Mouse (Mus musculus): ENCODE measurements around the gene Sh2d1b1. TPM values are rescaled to one million over a fixed set of nuclear protein-coding genes. Genes with fewer than 3 reads are reported as not detected.

Gene Sh2d1b1
- 16.4 and 20.1 TPM in 2 replicates for total RNA-seq (2015)
- total RNA-seq (2017): 12.1 and 13.4 TPM in 2 replicates

DNA sequence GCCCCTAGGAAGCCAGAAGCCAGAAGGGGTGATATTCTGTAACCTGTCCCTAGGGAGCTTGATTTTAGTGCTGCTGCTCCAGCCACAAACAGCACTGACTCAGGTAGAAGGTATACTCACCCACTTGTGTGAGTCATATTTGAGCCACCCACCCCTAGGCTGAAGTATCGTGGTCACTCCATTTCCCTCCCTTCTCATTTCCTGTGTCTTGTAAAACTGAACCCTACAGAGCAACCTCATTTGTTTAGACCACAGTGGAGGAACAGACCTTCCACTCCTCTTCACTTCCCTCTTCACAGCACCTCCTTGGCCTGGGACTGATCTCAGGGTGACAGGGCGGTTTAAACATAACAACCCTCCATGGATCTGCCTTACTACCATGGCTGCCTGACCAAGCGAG lies at the start of gene Sh2d1b1:
Gene Sh2d1b1 (plus strand): TSS at position 305 of the 400 bp plus-strand sequence.
- peak; percentile 88 for ATAC-seq (ENCODE audit: poor library complexity, severe bottlenecking)

- peak; percentile 80 for ATAC-seq (ENCODE audit: poor library complexity, severe bottlenecking)
Observed at GRCm38 (mm10) chr1:170232688-170233087, 44.4 kb upstream of the Sh2d1b1 start, which contains the start of gene Sh2d1b2. Gene Sh2d1b2 (plus strand): TSS chr1:170232749.

DNA sequence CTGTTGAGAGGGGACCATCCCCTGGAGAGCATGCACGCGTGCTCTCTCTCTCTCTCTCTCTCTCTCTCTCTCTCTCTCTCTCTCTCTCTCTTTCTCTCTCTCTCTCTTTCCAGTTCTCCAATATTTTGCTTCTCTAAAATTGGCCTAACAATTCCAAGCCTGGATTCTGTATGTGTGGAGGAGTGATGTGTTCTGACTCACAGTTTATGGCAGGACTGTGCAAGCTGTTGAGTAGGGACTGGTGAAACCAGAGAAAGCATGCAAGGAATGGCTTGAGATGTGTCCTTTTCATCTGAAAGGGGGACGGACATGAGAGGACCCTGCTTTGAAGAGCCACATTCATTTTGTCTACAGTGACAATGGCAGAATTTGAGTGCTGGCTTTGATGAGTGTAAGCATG lies 32.1 kb upstream of the Sh2d1b1 start:
- no peak for ATAC-seq (ENCODE audit: poor library complexity, severe bottlenecking)

DNA sequence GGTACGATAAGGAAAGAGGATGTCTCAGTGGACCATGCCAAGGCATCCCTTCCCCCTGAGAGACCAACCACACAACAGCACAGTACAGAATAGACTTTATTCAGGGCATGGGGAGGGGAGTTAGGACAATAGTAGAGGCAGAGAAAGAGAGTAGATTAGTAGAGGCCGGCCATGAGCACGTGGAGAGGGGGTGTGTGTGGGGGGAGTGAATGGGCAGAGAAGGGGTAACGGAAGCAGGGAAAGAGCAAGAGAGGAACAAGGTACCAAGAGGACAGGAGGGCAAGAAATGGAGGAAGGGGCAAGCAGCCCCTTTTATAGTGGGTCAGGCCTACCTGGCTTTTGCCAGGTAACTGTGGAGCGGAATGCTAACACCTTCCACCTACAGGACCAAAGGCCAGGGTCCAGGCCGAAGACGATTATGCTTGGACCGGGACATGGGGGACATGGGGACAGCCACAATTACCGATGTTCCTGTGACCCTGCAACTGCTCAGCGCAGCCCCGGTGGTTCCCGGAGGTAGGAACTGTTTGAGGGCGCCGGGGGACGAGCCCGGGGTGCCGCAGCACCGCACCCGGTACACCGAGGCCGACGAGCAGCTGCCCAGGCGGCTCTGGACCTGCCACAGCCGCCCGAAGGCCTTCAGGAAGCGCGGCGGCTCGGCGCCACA lies 22.1 kb upstream of the Sh2d1b1 start:
- ATAC-seq (ENCODE audit: poor library complexity, severe bottlenecking): no peak

- peak; percentile 100 for ATAC-seq (ENCODE audit: poor library complexity, severe bottlenecking)
Observed at GRCm38 (mm10) chr1:170255560-170255910, 21.6 kb upstream of the Sh2d1b1 start.

DNA sequence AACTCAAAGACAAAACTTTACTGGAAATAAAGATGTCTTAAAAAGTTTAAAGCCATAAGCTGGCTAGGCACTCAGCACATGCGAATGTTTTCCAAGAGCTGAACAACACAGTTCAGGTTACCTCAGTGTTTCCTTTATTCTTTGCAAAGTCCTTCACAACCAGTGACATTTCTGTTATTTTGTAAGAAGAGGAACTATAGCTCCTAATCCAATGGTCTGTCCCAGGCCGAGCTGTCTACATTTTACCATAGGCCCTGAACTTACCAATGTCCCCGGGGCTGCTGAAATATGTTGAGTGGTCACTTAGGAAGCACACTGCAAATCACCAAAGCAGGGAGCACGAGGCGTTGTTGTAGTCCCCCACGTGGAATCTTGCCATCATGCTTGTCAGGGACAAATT lies 6.8 kb upstream of the Sh2d1b1 start:
- peak; percentile 64 for ATAC-seq (ENCODE audit: poor library complexity, severe bottlenecking)

DNA sequence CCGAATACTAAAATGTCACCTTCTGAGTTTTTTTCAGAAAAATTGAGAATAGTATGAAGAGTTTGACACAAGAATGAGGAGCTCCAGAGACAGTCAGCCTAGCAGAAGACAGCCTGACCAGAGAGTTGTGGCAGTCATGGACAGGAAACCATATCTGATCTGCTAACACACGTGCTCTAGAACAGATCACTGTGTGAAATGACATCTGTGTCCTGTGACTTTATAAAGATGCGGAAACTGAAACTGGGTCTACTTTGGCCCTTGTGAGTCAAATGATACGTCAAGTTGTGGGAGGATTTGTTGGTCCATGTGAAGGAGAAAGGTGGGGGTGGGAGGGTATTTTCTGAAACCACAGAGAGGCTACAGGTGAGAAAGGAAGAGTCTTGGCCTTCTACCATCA lies 6.4 kb upstream of the Sh2d1b1 start:
- ATAC-seq (ENCODE audit: poor library complexity, severe bottlenecking): peak; percentile 60; the same call in 1 of the 2 replicates

DNA sequence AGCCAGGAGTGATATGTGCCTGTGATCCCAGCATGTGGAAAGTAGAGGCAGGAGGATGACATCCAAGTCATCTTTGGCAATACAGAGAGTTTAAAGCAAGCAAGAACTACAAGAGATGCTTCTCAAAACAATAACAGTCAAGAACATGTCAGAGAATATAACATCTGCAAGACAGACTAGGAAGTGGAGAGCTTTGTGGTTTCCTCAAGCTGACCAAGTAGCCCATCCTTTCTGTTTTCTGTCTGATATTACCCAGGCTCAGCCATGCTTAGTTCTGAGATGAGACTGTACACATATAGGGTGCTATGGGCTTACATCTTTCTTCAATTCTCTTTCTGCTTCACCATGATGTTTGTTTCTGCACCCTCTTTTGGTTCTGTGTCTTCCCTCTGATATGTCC lies 3.9 kb upstream of the Sh2d1b1 start:
- peak; percentile 38; the same call in 1 of the 2 replicates for ATAC-seq (ENCODE audit: poor library complexity, severe bottlenecking)

GRCm38 (mm10) chr1:170282415-170283129 lies 5.5 kb downstream of the Sh2d1b1 start:
- peak; percentile 96 for ATAC-seq (ENCODE audit: poor library complexity, severe bottlenecking)

DNA sequence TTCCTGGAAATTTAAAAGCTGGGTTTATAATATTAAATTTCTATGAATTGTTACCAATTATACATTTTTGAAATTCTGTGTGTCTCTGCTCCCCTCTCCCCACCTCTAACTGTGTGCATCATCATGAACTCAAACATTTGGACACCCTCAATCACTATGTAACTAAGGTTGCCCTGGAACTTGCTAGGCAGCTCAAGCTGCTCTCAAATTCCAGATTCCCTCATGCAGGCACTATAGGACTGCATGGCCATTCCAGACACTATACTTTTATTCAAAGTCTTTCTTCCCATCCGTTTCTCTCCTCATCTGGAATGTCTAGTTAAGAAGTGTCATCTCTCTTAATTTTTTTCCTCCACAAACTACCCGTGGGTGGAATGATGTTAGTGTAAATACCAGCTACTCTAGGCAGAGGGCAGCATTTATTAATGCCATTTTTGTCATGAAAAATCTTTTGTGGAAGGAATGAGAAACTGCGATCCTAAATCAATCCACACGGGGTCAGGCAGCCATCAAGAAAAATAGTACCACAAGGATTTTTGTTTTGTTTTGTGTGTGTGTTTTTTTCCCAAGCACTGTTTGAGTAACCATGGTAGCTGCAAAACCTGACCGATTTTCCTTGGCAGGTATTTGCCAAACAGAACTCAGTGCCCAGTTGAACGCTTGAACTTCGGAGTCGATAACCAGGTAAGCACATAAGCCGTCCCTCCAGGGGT lies 15.3 kb downstream of the Sh2d1b1 start:
- peak; percentile 74 for ATAC-seq (ENCODE audit: poor library complexity, severe bottlenecking)

GRCm38 (mm10) chr1:170293257-170293656 lies 16.1 kb downstream of the Sh2d1b1 start:
- no peak for ATAC-seq (ENCODE audit: poor library complexity, severe bottlenecking)

GRCm38 (mm10) chr1:170294786-170295570 lies 17.9 kb downstream of the Sh2d1b1 start:
- ATAC-seq (ENCODE audit: poor library complexity, severe bottlenecking): no peak

DNA sequence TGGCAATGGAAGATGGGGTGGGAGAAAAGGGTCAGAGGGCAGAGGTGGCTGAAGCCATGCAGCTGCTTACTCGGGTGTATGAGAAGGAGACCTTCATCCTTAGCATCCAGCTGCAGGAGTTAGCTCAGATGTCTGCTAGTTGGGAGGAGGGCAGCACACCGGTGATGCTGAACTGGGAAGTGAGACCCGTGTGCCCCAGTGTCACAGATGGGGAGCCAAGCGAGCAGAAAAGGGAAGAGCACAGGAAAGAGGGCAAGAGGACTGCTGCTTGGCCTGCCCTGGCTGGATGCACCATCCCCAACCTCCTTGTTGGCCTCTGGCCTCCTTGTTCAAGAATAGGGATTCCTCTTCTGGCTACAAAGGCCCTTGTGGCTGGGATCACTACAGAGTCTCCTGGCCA lies 22.4 kb downstream of the Sh2d1b1 start:
- peak; percentile 36; the same call in 1 of the 2 replicates for ATAC-seq (ENCODE audit: poor library complexity, severe bottlenecking)

- no peak for ATAC-seq (ENCODE audit: poor library complexity, severe bottlenecking)
Observed at GRCm38 (mm10) chr1:170301686-170302085, 24.6 kb downstream of the Sh2d1b1 start.

GRCm38 (mm10) chr1:170302456-170302855 lies 25.3 kb downstream of the Sh2d1b1 start:
- ATAC-seq (ENCODE audit: poor library complexity, severe bottlenecking): no peak

- no peak for ATAC-seq (ENCODE audit: poor library complexity, severe bottlenecking)
Observed at GRCm38 (mm10) chr1:170303103-170303502, 26.0 kb downstream of the Sh2d1b1 start.

DNA sequence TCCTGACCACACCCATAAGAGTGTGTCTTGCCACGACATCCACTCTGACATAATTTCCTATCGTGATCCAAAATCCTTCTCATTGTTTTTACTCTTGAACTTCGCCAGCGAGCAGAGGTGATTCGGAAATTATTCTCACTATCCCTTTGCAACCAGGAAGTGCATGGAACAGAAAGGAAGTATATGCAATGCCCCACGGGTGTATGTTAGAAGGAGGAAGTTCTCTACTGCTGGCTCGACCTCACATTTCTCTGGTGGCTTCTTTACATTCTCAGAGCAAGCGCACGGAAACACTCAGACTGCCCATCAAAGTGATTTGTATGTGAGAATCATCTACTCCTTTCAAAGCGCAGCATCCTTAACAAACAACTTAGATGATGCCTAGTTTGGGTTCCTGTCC lies 27.9 kb downstream of the Sh2d1b1 start:
- ATAC-seq (ENCODE audit: poor library complexity, severe bottlenecking): peak; percentile 88

DNA sequence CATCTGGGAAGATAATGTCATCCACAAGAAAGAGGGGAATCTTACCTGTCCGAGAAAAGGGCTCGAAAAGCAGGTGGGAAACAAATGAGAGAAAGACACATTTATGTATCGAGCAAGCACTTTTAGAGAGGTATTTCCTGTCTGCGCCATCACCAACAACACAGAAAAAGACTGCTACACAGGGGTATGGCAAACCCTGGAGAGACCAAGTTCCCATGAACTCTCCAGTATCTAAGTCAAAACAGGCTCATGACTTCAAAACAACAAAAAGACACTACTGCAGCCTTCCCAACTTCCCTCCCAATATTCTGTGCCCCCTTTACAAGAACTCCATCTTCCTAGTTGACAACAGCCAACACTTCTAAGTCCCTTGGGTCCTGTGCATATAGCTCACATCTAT lies 29.1 kb downstream of the Sh2d1b1 start, which contains the start of gene Gm7694:
Gene Gm7694 (minus strand): TSS at position 101 of the 400 bp plus-strand sequence.
- ATAC-seq (ENCODE audit: poor library complexity, severe bottlenecking): no peak

DNA sequence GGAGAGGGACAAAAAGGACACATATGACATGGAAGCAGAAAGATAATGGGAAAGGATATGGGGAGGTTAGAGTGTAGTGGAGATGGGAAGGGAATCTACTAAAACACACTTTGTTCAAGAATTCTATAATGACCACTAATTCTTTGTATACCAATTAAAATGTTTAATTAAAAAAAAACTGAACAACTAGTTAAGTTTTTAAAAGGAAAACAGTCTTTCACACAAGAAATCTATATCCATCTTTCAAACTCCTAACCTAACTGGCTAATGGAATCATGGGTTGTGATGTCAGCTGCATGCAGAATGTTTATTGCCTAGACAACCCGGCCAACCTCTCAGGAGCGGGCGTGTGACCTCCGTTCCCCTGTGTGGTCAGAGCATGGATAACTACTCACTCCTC lies 31.4 kb downstream of the Sh2d1b1 start, which contains the start of gene Spata46:
Gene Spata46 (plus strand): TSS at position 301 of the 400 bp plus-strand sequence.
- no peak for ATAC-seq (ENCODE audit: poor library complexity, severe bottlenecking)

DNA sequence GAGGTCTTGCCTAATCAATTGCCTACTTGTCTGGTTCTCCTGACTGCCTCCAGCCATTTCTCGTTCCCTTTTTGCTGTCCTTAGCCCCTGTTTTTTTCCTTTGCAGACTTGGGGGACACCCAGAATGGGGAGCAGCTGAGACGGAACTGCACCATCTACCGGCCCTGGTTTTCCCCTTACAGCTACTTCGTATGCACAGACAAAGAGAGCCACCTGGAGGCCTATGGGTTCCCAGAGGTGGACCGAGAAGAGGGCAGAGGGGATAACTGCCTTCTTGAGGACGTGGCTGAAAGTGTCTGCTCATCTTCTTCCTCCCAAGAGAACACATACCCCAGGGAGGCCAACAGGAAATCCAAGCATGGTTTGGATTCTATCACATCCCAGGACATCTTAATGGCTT lies 34.3 kb downstream of the Sh2d1b1 start:
- no peak for ATAC-seq (ENCODE audit: poor library complexity, severe bottlenecking)

- ATAC-seq (ENCODE audit: poor library complexity, severe bottlenecking): no peak
Observed at GRCm38 (mm10) chr1:170322046-170322445, 44.9 kb downstream of the Sh2d1b1 start.
